Mouse (Mus musculus) ES-Bruce4 (cell line): ENCODE data around the gene Tbc1d22a.

Source experiments
- CTCF ChIP-seq: IDR thresholded peaks from one replicate; pipeline ENCODE4 v1.8.1; 2011; ENCODE audit warnings: low read depth, low read length
- EP300 ChIP-seq: IDR thresholded peaks from 2 replicates; pipeline ENCODE4 v1.6.1; 2011; ENCODE audit warnings: low read depth, low read length; ENCODE audit not compliant: insufficient read depth
- POLR2A ChIP-seq: IDR thresholded peaks from one replicate; pipeline ENCODE4 v1.8.1; 2011; ENCODE audit warnings: low read length; ENCODE audit not compliant: insufficient read depth

- TF ChIP-seq POLR2A, result no peak
- TF ChIP-seq EP300, result no peak
- no peak for TF ChIP-seq CTCF
Observed at GRCm38 (mm10) chr15:86487359-86487758, 273.1 kb downstream of the Tbc1d22a start.
